Mouse (Mus musculus) olfactory bulb, adult 2 months (tissue): ENCODE data around the gene Hoxd12.

Experiments used
- CTCF ChIP-seq: fragments of 200-500 bp; IDR thresholded peaks from 2 replicates; pipeline ENCODE4 v1.5.1; 2012; ENCODE audit warnings: low read depth, mild to moderate bottlenecking, low read length, moderate library complexity; ENCODE audit not compliant: insufficient read depth
- POLR2A ChIP-seq: fragments of 200-500 bp; IDR thresholded peaks from 2 replicates; pipeline ENCODE4 v1.6.1; 2012; ENCODE audit warnings: mild to moderate bottlenecking, low read depth, low read length, moderate library complexity; ENCODE audit not compliant: insufficient read depth

DNA sequence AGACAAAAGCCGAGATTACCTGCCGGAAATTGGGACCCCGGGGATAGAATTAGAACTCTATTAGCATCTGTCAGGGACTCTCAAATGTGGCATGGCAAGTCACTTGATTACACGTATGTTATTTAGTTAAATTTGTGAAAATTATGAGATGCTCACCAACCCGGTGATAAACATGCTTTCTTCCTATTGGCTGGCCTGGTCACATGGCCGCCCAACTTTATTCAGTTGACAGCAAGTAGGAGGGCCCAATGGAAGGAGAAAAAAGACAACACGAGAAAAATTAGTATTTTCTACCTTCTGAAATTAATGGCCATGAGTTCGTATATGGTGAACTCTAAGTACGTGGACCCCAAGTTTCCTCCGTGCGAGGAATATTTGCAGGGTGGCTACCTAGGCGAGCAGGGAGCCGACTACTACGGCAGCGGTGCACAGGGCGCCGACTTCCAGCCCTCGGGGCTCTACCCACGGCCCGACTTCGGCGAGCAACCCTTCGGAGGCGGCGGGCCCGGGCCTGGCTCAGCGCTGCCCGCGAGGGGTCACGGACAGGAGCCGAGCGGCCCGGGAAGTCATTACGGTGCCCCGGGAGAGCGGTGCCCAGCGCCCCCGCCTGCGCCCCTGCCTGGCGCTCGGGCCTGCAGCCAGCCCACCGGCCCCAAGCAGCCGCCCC, 52.3 kb downstream of the Hoxd12 start:
- no peak for TF ChIP-seq POLR2A
- TF ChIP-seq CTCF: no peak
